Mouse (Mus musculus): ENCODE measurements around the gene E130114P18Rik. TPM values are rescaled to one million over a fixed set of nuclear protein-coding genes. Genes with fewer than 3 reads are reported as not detected.

The E130114P18Rik gene
- total and polyA plus RNA-seq, 2 experiments from 2014 or later, result 15.2 to 19.3 TPM

DNA sequence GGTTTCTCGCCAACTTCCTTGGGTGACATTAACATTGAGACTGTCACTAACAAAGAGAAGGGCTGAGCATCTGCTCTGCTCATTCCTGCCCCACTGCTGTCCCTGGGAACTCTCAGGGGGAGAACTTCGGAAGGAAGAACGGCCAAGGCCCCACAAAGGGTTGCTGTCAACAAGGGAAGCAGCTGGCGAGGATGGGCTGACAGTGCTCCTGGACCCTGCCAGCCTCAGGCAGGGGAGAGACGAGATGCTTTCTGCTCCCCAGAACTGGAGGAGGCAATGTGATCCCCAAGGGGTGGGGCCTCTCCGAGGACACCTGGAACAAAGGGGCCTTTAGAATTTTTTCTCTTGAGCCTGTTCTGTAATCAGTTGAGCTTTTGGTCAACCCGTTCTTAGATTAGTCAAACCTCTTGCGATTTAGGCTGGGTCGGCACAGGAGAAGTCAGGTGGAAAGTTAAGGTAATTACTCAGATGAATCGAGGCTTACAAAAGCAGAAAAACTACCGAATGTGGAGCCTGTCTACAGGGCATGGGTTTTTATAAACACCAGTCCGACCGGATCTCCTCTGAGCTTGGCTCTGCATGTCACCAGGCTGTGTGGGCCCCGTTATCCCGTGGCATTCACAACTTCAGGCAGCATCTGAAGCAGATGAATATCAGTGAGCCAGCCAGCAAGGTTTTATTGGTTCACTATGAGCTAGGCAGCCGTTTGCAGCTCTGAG is 151.7 kb downstream of the E130114P18Rik start:
- ATAC-seq (peak; percentile 28; the same call in 1 of the 2 replicates), DNase-seq (no peak)
- Histone ChIP-seq H3K9ac (no peak overlapping the region), H3K4me1 (ENCODE audit: insufficient read depth) (no peaks in the 10 kb centered on the region; the same call in 1 of the 2 replicates), H3K4me3 (ENCODE audit: low read depth, low read length) (no peak overlapping the region), H3K4me2 (ENCODE audit: low read depth) (no peak overlapping the region), H3K36me3 (ENCODE audit: insufficient read depth) (no peaks in the 10 kb centered on the region), H3K9me3 (ENCODE audit: low read length) (no peaks in the 10 kb centered on the region), H3K27ac (ENCODE audit: low read depth, low read length) (no peak overlapping the region), H3K27me3 (ENCODE audit: insufficient read depth, low read length) (no peaks in the 10 kb centered on the region)
- no peak for TF ChIP-seq CTCF (IDR thresholded peaks at IDR 0.05; ENCODE audit: low read depth)
- WGBS, result 19% methylated on average over 16 of the region's 16 CpGs

DNA sequence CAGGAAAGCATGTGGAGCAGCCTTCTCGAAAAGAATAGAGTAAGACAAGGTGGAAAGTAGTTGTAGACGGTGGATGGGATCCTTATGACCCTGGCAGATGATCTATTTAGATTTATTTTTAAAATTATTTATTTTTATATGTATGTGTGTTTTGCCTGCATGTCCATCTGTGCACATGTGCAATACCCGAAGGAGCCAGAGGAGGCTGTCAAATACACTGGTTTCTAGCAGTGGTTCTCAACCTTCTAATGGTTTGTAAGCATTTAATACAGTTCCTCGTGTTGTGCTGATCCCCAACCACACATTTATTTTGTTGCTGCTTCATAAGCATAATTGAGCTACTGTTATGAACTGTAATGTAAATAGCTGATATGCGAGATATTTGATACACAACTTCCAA is 154.7 kb downstream of the E130114P18Rik start:
- WGBS, result 81% methylated on average over 5 of the region's 5 CpGs
- no peak for ATAC-seq
- Histone ChIP-seq H3K9ac (no peak overlapping the region), H3K27ac (ENCODE audit: low read depth, low read length) (no peak overlapping the region), H3K4me2 (ENCODE audit: low read depth) (no peak overlapping the region), H3K36me3 (ENCODE audit: insufficient read depth) (no peaks in the 10 kb centered on the region), H3K4me1 (ENCODE audit: insufficient read depth) (peaks cover 5% of the 10 kb centered on the region; the same call in 1 of the 2 replicates), H3K27me3 (ENCODE audit: insufficient read depth, low read length) (no peaks in the 10 kb centered on the region), H3K4me3 (ENCODE audit: low read depth, low read length) (no peak overlapping the region), H3K9me3 (ENCODE audit: low read length) (no peaks in the 10 kb centered on the region)
- TF ChIP-seq CTCF (IDR thresholded peaks at IDR 0.05; ENCODE audit: low read depth), result peak; percentile 58
- no peak for DNase-seq

DNA sequence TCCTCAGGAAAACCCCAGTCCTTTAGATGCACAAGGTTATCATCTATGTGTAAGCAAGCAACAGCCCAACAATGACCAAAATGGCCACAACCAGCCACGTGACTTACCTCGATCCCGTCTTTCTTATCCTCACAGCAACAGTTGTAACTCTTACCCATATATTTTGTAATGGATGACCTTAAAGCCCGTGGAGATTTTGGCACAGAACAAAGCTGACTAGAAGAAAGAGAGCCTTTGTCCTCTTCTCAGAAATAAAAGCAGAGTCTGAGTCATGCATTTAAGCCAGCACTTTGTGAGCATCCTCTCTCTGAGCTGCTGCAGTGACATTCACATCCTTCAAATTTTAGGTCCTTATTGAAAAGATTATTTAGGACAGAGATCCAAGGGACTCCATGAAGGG is 156.1 kb downstream of the E130114P18Rik start:
- WGBS, result 62% methylated on average over 4 of the region's 4 CpGs
- DNase-seq, result no peak
- H3K27me3 ChIP-seq (ENCODE audit: insufficient read depth, low read length), result no peaks in the 10 kb centered on the region

DNA sequence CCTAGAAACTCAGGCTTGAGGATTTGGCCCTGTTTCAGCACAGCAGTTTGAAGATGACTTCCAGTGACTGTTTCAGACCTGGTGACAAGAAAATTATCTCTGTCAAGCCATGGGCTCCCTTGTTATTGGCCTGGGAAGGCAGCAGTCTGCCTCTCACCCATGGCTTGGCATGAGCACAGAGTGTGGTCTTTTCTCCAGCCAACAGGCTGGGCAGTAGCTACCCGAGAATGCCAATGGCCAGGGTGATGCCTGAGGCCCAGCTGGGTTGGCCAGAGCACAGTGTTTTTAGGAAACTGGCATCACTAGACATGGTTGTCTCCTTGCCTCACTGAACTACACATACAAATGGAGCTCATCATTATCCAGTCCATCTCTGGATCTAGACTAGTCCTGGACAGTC is 157.5 kb downstream of the E130114P18Rik start:
- ATAC-seq, result no peak
- DNase-seq, result no peak
- Histone ChIP-seq H3K9me3 (ENCODE audit: low read length) (no peaks in the 10 kb centered on the region), H3K4me1 (ENCODE audit: insufficient read depth) (peaks cover 5% of the 10 kb centered on the region; the same call in 1 of the 2 replicates), H3K4me2 (ENCODE audit: low read depth) (no peak overlapping the region), H3K4me3 (ENCODE audit: low read depth, low read length) (no peak overlapping the region), H3K36me3 (ENCODE audit: insufficient read depth) (no peaks in the 10 kb centered on the region), H3K9ac (no peak overlapping the region), H3K27ac (ENCODE audit: low read depth, low read length) (no peak overlapping the region), H3K27me3 (ENCODE audit: insufficient read depth, low read length) (no peaks in the 10 kb centered on the region)
- no peak for TF ChIP-seq CTCF (IDR thresholded peaks at IDR 0.05; ENCODE audit: low read depth)
- WGBS, result 74% methylated on average over 1 of the region's 1 CpGs

More for the DNA sequence above, 156.1 kb downstream of the E130114P18Rik start:
- H3K4me3 ChIP-seq (ENCODE audit: low read depth, low read length), result no peak overlapping the region
- TF ChIP-seq CTCF (IDR thresholded peaks at IDR 0.05; ENCODE audit: low read depth), result no peak
- H3K9ac ChIP-seq, result no peak overlapping the region
- peaks cover 5% of the 10 kb centered on the region; the same call in 1 of the 2 replicates for H3K4me1 ChIP-seq (ENCODE audit: insufficient read depth)
- no peak for ATAC-seq
- H3K9me3 ChIP-seq (ENCODE audit: low read length), result no peaks in the 10 kb centered on the region
- H3K4me2 ChIP-seq (ENCODE audit: low read depth), result no peak overlapping the region
- no peak overlapping the region for H3K27ac ChIP-seq (ENCODE audit: low read depth, low read length)
- no peaks in the 10 kb centered on the region for H3K36me3 ChIP-seq (ENCODE audit: insufficient read depth)

DNA sequence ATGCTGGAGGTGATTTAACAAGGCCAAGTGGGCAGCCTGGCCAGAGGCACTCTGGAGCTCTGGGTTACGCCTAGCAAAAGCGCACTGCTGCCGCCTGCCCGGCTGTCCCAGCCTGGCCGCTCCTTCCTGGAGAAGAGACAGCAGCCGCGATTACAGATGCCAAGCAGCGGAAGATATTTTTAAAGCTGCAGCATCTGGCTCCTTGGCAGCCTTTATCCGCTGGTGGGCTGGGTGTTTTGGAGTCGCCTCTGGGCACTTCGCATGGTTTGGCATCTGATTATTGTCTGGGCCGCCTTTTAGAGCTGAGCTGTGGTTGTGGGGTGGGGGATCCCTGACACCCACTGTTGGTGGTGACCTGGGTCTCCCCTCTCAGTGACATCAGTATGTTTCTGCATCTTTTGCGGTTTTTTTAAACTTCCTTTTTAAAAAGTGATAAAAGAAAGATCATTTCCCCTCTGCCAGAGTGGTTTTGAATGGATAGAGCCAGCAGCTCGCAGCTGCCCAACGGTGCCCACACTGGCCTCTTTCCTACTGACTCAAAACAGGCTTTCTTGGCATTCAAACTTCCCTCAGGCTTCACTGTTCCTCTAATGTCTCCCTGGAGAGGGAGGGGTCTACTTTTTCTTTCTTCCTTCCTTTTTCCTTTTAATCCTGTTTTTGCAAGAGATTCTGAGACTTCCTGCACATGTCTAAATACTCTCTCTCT is 159.1 kb downstream of the E130114P18Rik start:
- Histone ChIP-seq H3K4me3 (ENCODE audit: low read depth, low read length) (no peak overlapping the region), H3K36me3 (ENCODE audit: insufficient read depth) (no peaks in the 10 kb centered on the region), H3K4me1 (ENCODE audit: insufficient read depth) (peaks cover 5% of the 10 kb centered on the region; the same call in 1 of the 2 replicates), H3K9me3 (ENCODE audit: low read length) (no peaks in the 10 kb centered on the region), H3K27me3 (ENCODE audit: insufficient read depth, low read length) (no peaks in the 10 kb centered on the region), H3K4me2 (ENCODE audit: low read depth) (peak overlapping the region; percentile 32), H3K27ac (ENCODE audit: low read depth, low read length) (peak overlapping the region; percentile 36), H3K9ac (0 out of 2 replicates have a peak overlapping the region, but pooled peaks have one; percentile 14)
- TF ChIP-seq CTCF (IDR thresholded peaks at IDR 0.05; ENCODE audit: low read depth), result no peak
- 16% methylated on average over 15 of the region's 15 CpGs for WGBS
- ATAC-seq (peak; percentile 80), DNase-seq (peak; percentile 74)

DNA sequence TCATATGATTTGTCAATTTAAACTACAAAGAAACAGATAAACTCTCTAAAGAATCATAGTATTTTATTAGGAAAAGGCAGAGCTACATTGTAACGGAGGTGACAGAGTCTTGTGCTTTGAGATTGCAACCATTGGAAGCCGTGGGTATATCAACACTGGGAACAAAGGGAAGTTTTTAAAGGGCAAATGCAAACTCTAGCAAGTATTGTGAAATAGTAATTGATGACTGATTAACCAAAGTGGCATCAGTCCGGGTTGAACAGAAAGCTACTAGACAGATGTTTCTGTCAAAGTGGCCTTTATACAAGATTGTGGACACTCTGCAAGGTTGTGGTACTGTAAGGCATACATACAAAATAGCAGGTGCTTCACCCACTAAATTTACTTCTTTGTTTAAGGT is 162.8 kb downstream of the E130114P18Rik start:
- Histone ChIP-seq H3K9ac (no peak overlapping the region), H3K27ac (ENCODE audit: low read depth, low read length) (no peak overlapping the region), H3K4me3 (ENCODE audit: low read depth, low read length) (no peak overlapping the region), H3K27me3 (ENCODE audit: insufficient read depth, low read length) (no peaks in the 10 kb centered on the region), H3K9me3 (ENCODE audit: low read length) (no peaks in the 10 kb centered on the region), H3K4me2 (ENCODE audit: low read depth) (no peak overlapping the region), H3K36me3 (ENCODE audit: insufficient read depth) (no peaks in the 10 kb centered on the region), H3K4me1 (ENCODE audit: insufficient read depth) (peaks cover 21% of the 10 kb centered on the region)
- DNase-seq (no peak), ATAC-seq (no peak)
- no peak for TF ChIP-seq CTCF (IDR thresholded peaks at IDR 0.05; ENCODE audit: low read depth)
- 86% methylated on average over 3 of the region's 3 CpGs for WGBS

Data from forebrain, postnatal 0 days (tissue).